Mouse (Mus musculus): ENCODE results near the gene Ubl4b. TPM values are rescaled to one million over a fixed set of nuclear protein-coding genes. Genes with fewer than 3 reads are reported as not detected.

The Ubl4b gene
- polyA plus RNA-seq, 1 experiment from 2014 or later, result not detected

GRCm38 (mm10) chr3:107594662-107595263 is 39.9 kb upstream of the Ubl4b start, which contains the start of gene Alx3:
Gene Alx3 (plus strand): TSS chr3:107595031.
- WGBS, result under 1% methylated on average over 44 of the region's 46 CpGs
- Histone ChIP-seq H3K36me3 (ENCODE audit: insufficient read depth) (no peaks in the 10 kb centered on the region), H3K4me1 (ENCODE audit: insufficient read depth) (no peaks in the 10 kb centered on the region), H3K4me2 (peak within 1 kb of the TSS; percentile 65), H3K4me3 (ENCODE audit: low read depth, low read length) (peak within 1 kb of the TSS; percentile 40), H3K9ac (no peak within 1 kb of the TSS; the same call in 1 of the 2 replicates), H3K9me3 (ENCODE audit: low read depth, low read length) (no peaks in the 10 kb centered on the region), H3K27ac (ENCODE audit: low read depth) (no peak within 1 kb of the TSS), H3K27me3 (ENCODE audit: insufficient read depth, low read length) (peaks cover 79% of the 10 kb centered on the region)
- ATAC-seq (ENCODE audit: insufficient read depth), result peak; percentile 35
- no peak for DNase-seq
- no peak for TF ChIP-seq CTCF (IDR thresholded peaks at IDR 0.05; ENCODE audit: low read depth)

GRCm38 (mm10) chr3:107593632-107594031 is 38.8 kb upstream of the Ubl4b start:
- DNase-seq, result no peak
- H3K9ac ChIP-seq, result no peak overlapping the region
- no peak overlapping the region for H3K4me3 ChIP-seq (ENCODE audit: low read depth, low read length)
- no peaks in the 10 kb centered on the region for H3K4me1 ChIP-seq (ENCODE audit: insufficient read depth)
- H3K27ac ChIP-seq (ENCODE audit: low read depth), result no peak overlapping the region
- WGBS, result 57% methylated on average over 2 of the region's 2 CpGs
- H3K27me3 ChIP-seq (ENCODE audit: insufficient read depth, low read length), result peaks cover 74% of the 10 kb centered on the region
- no peak for ATAC-seq (ENCODE audit: insufficient read depth)
- TF ChIP-seq CTCF (IDR thresholded peaks at IDR 0.05; ENCODE audit: low read depth), result no peak
- H3K9me3 ChIP-seq (ENCODE audit: low read depth, low read length), result no peaks in the 10 kb centered on the region
- H3K4me2 ChIP-seq, result no peak overlapping the region
- no peaks in the 10 kb centered on the region for H3K36me3 ChIP-seq (ENCODE audit: insufficient read depth)

GRCm38 (mm10) chr3:107591612-107592011 is 36.7 kb upstream of the Ubl4b start:
- ATAC-seq (ENCODE audit: insufficient read depth), result no peak
- whole genome bisulfite sequencing, result 26% methylated on average over 1 of the region's 1 CpGs
- DNase-seq, result no peak
- Histone ChIP-seq H3K36me3 (ENCODE audit: insufficient read depth) (no peaks in the 10 kb centered on the region), H3K4me2 (no peak overlapping the region), H3K9me3 (ENCODE audit: low read depth, low read length) (no peaks in the 10 kb centered on the region), H3K27me3 (ENCODE audit: insufficient read depth, low read length) (peaks cover 75% of the 10 kb centered on the region), H3K9ac (no peak overlapping the region), H3K4me3 (ENCODE audit: low read depth, low read length) (no peak overlapping the region), H3K4me1 (ENCODE audit: insufficient read depth) (no peaks in the 10 kb centered on the region), H3K27ac (ENCODE audit: low read depth) (no peak overlapping the region)
- no peak for TF ChIP-seq CTCF (IDR thresholded peaks at IDR 0.05; ENCODE audit: low read depth)

- ATAC-seq (ENCODE audit: insufficient read depth) (peak; percentile 55; the same call in 1 of the 2 replicates), DNase-seq (no peak)
- TF ChIP-seq CTCF (IDR thresholded peaks at IDR 0.05; ENCODE audit: low read depth), result no peak
- WGBS, result 45% methylated on average over 6 of the region's 6 CpGs
- Histone ChIP-seq H3K4me3 (ENCODE audit: low read depth, low read length) (no peak overlapping the region), H3K27me3 (ENCODE audit: insufficient read depth, low read length) (peaks cover 81% of the 10 kb centered on the region), H3K9me3 (ENCODE audit: low read depth, low read length) (no peaks in the 10 kb centered on the region), H3K36me3 (ENCODE audit: insufficient read depth) (no peaks in the 10 kb centered on the region), H3K4me1 (ENCODE audit: insufficient read depth) (no peaks in the 10 kb centered on the region), H3K27ac (ENCODE audit: low read depth) (no peak overlapping the region), H3K9ac (no peak overlapping the region), H3K4me2 (no peak overlapping the region)
Measured at GRCm38 (mm10) chr3:107586504-107586903, 31.6 kb upstream of the Ubl4b start.

GRCm38 (mm10) chr3:107583893-107584292 is 29.0 kb upstream of the Ubl4b start:
- H3K27me3 ChIP-seq (ENCODE audit: insufficient read depth, low read length), result peaks cover 91% of the 10 kb centered on the region
- H3K4me3 ChIP-seq (ENCODE audit: low read depth, low read length), result no peak overlapping the region
- 4% methylated on average over 1 of the region's 1 CpGs for WGBS
- H3K9ac ChIP-seq, result no peak overlapping the region
- TF ChIP-seq CTCF (IDR thresholded peaks at IDR 0.05; ENCODE audit: low read depth), result no peak
- ATAC-seq (ENCODE audit: insufficient read depth), result no peak
- H3K9me3 ChIP-seq (ENCODE audit: low read depth, low read length), result no peaks in the 10 kb centered on the region
- no peaks in the 10 kb centered on the region for H3K4me1 ChIP-seq (ENCODE audit: insufficient read depth)
- no peaks in the 10 kb centered on the region for H3K36me3 ChIP-seq (ENCODE audit: insufficient read depth)
- no peak for DNase-seq
- H3K4me2 ChIP-seq, result no peak overlapping the region
- no peak overlapping the region for H3K27ac ChIP-seq (ENCODE audit: low read depth)

- WGBS, result under 1% methylated on average over 65 of the region's 65 CpGs
- Histone ChIP-seq H3K4me2 (peak overlapping the region; percentile 61), H3K27me3 (ENCODE audit: insufficient read depth, low read length) (peaks cover 87% of the 10 kb centered on the region), H3K27ac (ENCODE audit: low read depth) (no peak overlapping the region), H3K36me3 (ENCODE audit: insufficient read depth) (no peaks in the 10 kb centered on the region), H3K4me1 (ENCODE audit: insufficient read depth) (no peaks in the 10 kb centered on the region), H3K9me3 (ENCODE audit: low read depth, low read length) (no peaks in the 10 kb centered on the region), H3K4me3 (ENCODE audit: low read depth, low read length) (peak overlapping the region; percentile 32), H3K9ac (0 out of 2 replicates have a peak overlapping the region, but pooled peaks have one; percentile 17)
- no peak for ATAC-seq (ENCODE audit: insufficient read depth)
- no peak for TF ChIP-seq CTCF (IDR thresholded peaks at IDR 0.05; ENCODE audit: low read depth)
- peak; percentile 55 for DNase-seq
Measured at GRCm38 (mm10) chr3:107582875-107583767, 28.2 kb upstream of the Ubl4b start.
